Mouse (Mus musculus) right cerebral cortex, adult 2 months (tissue): ENCODE results near the gene OR5BS1P.
"Not testable (repeated sequence)": the region's sequence is repeated elsewhere in the genome, so short reads cannot be mapped to it uniquely, and the experiment has no call there.

Source experiments
- DNase-seq, 2 experiments: peaks; one replicate each; pipeline ENCODE4 v3.0.0; 2021 to 2022; ENCODE audit warnings: low spot score in 2 of 2

The OR5BS1P gene

GRCm38 (mm10) chr15:98506253-98506957, 36.7 kb downstream of the OR5BS1P start:
- DNase-seq: no peak

GRCm38 (mm10) chr15:98507321-98507720, 37.6 kb downstream of the OR5BS1P start:
- no peak for DNase-seq

GRCm38 (mm10) chr15:98509387-98509786, 39.7 kb downstream of the OR5BS1P start:
- no peak for DNase-seq

GRCm38 (mm10) chr15:98510438-98511385, 41.0 kb downstream of the OR5BS1P start:
- peak; percentile 72 to 78 for DNase-seq

GRCm38 (mm10) chr15:98511386-98511928, 41.8 kb downstream of the OR5BS1P start:
- DNase-seq: no peak

GRCm38 (mm10) chr15:98512232-98512631, 42.5 kb downstream of the OR5BS1P start:
- DNase-seq: no peak

- peak; percentile 39 to 46 for DNase-seq
Observed at GRCm38 (mm10) chr15:98512799-98513321, 43.2 kb downstream of the OR5BS1P start.

- not testable (repeated sequence) for DNase-seq
Observed at GRCm38 (mm10) chr15:98513676-98514075, 44.0 kb downstream of the OR5BS1P start.

GRCm38 (mm10) chr15:98514146-98514545, 44.5 kb downstream of the OR5BS1P start:
- no peak for DNase-seq

- DNase-seq: not testable (repeated sequence)
Observed at GRCm38 (mm10) chr15:98514845-98515244, 45.1 kb downstream of the OR5BS1P start.

GRCm38 (mm10) chr15:98517380-98518355, 48.0 kb downstream of the OR5BS1P start:
- DNase-seq: peak; percentile 61 to 63

GRCm38 (mm10) chr15:98521245-98521644, 51.5 kb downstream of the OR5BS1P start:
- no peak for DNase-seq

- DNase-seq: no peak
Observed at GRCm38 (mm10) chr15:98526057-98526456, 56.4 kb downstream of the OR5BS1P start.

GRCm38 (mm10) chr15:98527056-98527771, 57.5 kb downstream of the OR5BS1P start:
- no peak for DNase-seq

GRCm38 (mm10) chr15:98528066-98528563, 58.4 kb downstream of the OR5BS1P start:
- DNase-seq: no peak
